Mouse (Mus musculus): ENCODE data around the gene Abcg4.

DNA sequence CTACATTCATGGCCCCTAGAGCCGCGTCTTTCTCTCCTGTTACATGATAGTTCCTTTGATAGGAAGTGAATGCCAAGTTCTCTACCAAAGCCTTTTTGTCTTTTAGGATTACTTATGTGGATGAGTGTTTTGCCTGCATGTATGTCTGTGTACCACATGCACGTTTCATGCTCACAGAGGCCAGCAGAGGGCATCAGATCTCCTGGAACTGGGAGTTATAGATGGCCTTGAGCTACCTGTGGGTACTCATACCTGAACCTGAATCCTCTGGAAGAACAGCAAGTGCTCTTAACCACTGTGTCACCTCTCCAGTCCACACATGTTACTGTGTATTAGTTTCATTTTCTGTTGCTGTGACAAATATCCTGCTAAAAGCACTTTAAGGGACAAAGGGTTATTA, 4.1 kb upstream of the Abcg4 start:
- TF ChIP-seq POLR2A (IDR thresholded peaks at IDR 0.05; ENCODE audit: control insufficient read depth in 1 of 2, insufficient read depth in 1 of 2, low read depth in 1 of 2, low read length in 2 of 2, poor library complexity in 1 of 2), result no peak
- TF ChIP-seq POLR2AphosphoS5 (IDR thresholded peaks at IDR 0.05; ENCODE audit: borderline replicate concordance, low read depth, low read length), result no peak
- TF ChIP-seq CTCF (IDR thresholded peaks at IDR 0.05 in 2 of 3, conservative IDR thresholded peaks at IDR 0.05 in 1 of 3; ENCODE audit: control insufficient read depth in 1 of 3, insufficient read depth in 1 of 3, low read depth in 2 of 3, low read length in 3 of 3, poor library complexity in 1 of 3, severe bottlenecking in 1 of 3), result peak; percentile 68 to 73 (median 68)
- TF ChIP-seq MAFK (IDR thresholded peaks at IDR 0.05; ENCODE audit: borderline replicate concordance, low read depth, low read length), result no peak

Measured in MEL (cell line).